Mouse (Mus musculus) embryonic facial prominence, embryonic 10.5 days (tissue): ENCODE measurements around the gene Adipor2. TPM values are rescaled to one million over a fixed set of nuclear protein-coding genes. Genes with fewer than 3 reads are reported as not detected.
"Not testable (repeated sequence)": the region's sequence is repeated elsewhere in the genome, so short reads cannot be mapped to it uniquely, and the experiment has no call there.

Experiments
- DNase-seq: peaks from one replicate; pipeline ENCODE4 v3.0.0-alpha.2; 2017; ENCODE audit warnings: low spot score
- H3K27ac ChIP-seq: fragments of 300-500 bp; sonication (generic); replicated peaks from 2 replicates; pipeline ENCODE4 v1.5.1; 2016; ENCODE audit warnings: mild to moderate bottlenecking
- H3K27me3 ChIP-seq: fragments of 300-500 bp; sonication (generic); replicated peaks from 2 replicates; pipeline ENCODE4 v1.6.1; 2016; ENCODE audit warnings: low read depth, mild to moderate bottlenecking; ENCODE audit not compliant: poor library complexity, severe bottlenecking
- H3K36me3 ChIP-seq: fragments of 300-500 bp; sonication (generic); replicated peaks from 2 replicates; pipeline ENCODE4 v1.6.1; 2016; ENCODE audit warnings: mild to moderate bottlenecking, moderate library complexity
- H3K4me1 ChIP-seq: fragments of 300-500 bp; sonication (generic); 2 replicates; pipeline ENCODE4 v1.6.1; 2016
- H3K4me3 ChIP-seq: fragments of 300-500 bp; sonication (generic); 2 replicates; pipeline ENCODE4 v1.5.1; 2016; ENCODE audit warnings: mild to moderate bottlenecking, moderate library complexity
- H3K9me3 ChIP-seq: fragments of 300-500 bp; sonication (generic); 2 replicates; pipeline ENCODE4 v1.6.1; 2016; ENCODE audit warnings: mild to moderate bottlenecking
- WGBS: fragments of 180-500 bp; shearing (Covaris S2); methylation state at CpG from one replicate; pipeline ENCODE4 v1.1.7; 2016; 5-methylcytosine and 5-hydroxymethylcytosine counted together
- polyA plus RNA-seq: library from polyadenylated mRNA; unstranded; fragments of >200 nt; fragmentation: Nextera tagmentation; extraction: Ambion mirVana; gene quantifications from 2 replicates; pipeline ENCODE4 v1.2.1, GENCODE M21; 2016

Gene Adipor2
- polyA plus RNA-seq, 1 experiment from 2014 or later = 30.9 TPM

GRCm38 (mm10) chr6:119443742-119444645 lies 26.5 kb upstream of the Adipor2 start:
- no peaks in the 10 kb centered on the region for H3K9me3 ChIP-seq
- DNase-seq = peak; percentile 83
- H3K27me3 ChIP-seq = peaks cover 3% of the 10 kb centered on the region; the same call in 1 of the 2 replicates
- peaks cover 14% of the 10 kb centered on the region for H3K36me3 ChIP-seq
- H3K27ac ChIP-seq = no peak overlapping the region
- no peak overlapping the region for H3K4me3 ChIP-seq
- H3K4me1 ChIP-seq = peaks cover 21% of the 10 kb centered on the region
- WGBS = 51% methylated on average over 12 of the region's 12 CpGs

DNA sequence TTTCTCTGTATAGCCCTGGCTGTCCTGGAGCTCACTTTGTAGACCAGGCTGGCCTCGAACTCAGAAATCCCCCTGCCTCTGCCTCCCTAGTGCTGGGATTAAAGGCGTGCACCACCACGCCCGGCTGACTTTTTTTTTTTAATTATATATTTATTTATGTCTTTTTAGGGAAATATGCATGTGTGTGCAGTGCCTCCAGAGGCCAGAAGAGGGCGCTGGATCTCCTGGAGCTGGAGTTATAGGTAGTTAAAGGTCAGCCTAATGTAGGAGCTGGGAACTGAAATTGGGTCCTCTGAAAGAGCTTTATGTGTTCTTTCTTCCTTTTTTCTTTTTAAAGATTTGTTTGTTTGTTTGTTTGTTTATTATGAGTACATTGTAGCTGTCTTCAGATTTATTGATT lies 25.2 kb upstream of the Adipor2 start:
- H3K9me3 ChIP-seq, H3K4me3 ChIP-seq, H3K27ac ChIP-seq, DNase-seq, H3K27me3 ChIP-seq: not testable (repeated sequence)
- peaks cover 14% of the 10 kb centered on the region for H3K36me3 ChIP-seq
- H3K4me1 ChIP-seq = peaks cover 22% of the 10 kb centered on the region
- 83% methylated on average over 5 of the region's 5 CpGs for WGBS

GRCm38 (mm10) chr6:119437894-119438761 lies 20.6 kb upstream of the Adipor2 start:
- H3K4me3 ChIP-seq = no peak overlapping the region
- H3K9me3 ChIP-seq = no peaks in the 10 kb centered on the region
- WGBS = 51% methylated on average over 8 of the region's 8 CpGs
- H3K27me3 ChIP-seq = 0 out of 2 replicates have a peak, but pooled peaks cover 3% of the 10 kb centered on the region
- DNase-seq = no peak
- H3K27ac ChIP-seq = no peak overlapping the region; the same call in 1 of the 2 replicates
- peaks cover 19% of the 10 kb centered on the region for H3K36me3 ChIP-seq
- H3K4me1 ChIP-seq = peaks cover 17% of the 10 kb centered on the region

GRCm38 (mm10) chr6:119434394-119434793 lies 16.9 kb upstream of the Adipor2 start:
- 83% methylated on average over 4 of the region's 4 CpGs for WGBS
- H3K27ac ChIP-seq = no peak overlapping the region

GRCm38 (mm10) chr6:119431751-119432324 lies 14.3 kb upstream of the Adipor2 start:
- WGBS = 88% methylated on average over 6 of the region's 6 CpGs
- DNase-seq = no peak
- H3K27ac ChIP-seq = no peak overlapping the region
- no peaks in the 10 kb centered on the region for H3K4me1 ChIP-seq
- no peaks in the 10 kb centered on the region for H3K27me3 ChIP-seq
- no peaks in the 10 kb centered on the region for H3K9me3 ChIP-seq
- peaks cover 29% of the 10 kb centered on the region for H3K36me3 ChIP-seq
- H3K4me3 ChIP-seq = no peak overlapping the region

More at GRCm38 (mm10) chr6:119434394-119434793, 16.9 kb upstream of the Adipor2 start:
- H3K36me3 ChIP-seq = peaks cover 20% of the 10 kb centered on the region
- no peak for DNase-seq
- peaks cover 16% of the 10 kb centered on the region for H3K4me1 ChIP-seq
- no peaks in the 10 kb centered on the region for H3K9me3 ChIP-seq
- H3K27me3 ChIP-seq = no peaks in the 10 kb centered on the region
- H3K4me3 ChIP-seq = no peak overlapping the region

DNA sequence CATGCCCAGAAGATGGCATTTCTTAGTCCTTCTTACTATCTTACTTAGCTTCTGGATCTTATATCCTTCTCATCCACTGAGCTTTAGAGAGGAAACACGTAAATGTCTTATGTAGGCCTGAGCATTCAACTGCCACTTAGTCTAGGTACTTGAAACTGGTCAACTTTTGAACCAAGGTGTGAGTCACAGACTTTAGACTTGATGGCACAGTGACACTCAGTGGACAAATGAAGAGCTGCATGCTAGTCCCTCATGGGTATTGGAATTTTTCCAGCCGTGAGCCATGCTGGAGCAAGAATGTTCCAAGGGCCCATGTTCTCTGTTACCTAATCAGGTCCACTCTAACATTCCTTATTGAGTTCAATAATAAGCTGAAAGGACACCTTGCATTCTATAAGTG lies 13.0 kb upstream of the Adipor2 start:
- Histone ChIP-seq H3K27me3 (no peaks in the 10 kb centered on the region), H3K27ac (no peak overlapping the region), H3K36me3 (peaks cover 29% of the 10 kb centered on the region), H3K9me3 (no peaks in the 10 kb centered on the region), H3K4me3 (no peak overlapping the region), H3K4me1 (no peaks in the 10 kb centered on the region)
- no peak for DNase-seq
- 56% methylated on average over 2 of the region's 2 CpGs for WGBS

DNA sequence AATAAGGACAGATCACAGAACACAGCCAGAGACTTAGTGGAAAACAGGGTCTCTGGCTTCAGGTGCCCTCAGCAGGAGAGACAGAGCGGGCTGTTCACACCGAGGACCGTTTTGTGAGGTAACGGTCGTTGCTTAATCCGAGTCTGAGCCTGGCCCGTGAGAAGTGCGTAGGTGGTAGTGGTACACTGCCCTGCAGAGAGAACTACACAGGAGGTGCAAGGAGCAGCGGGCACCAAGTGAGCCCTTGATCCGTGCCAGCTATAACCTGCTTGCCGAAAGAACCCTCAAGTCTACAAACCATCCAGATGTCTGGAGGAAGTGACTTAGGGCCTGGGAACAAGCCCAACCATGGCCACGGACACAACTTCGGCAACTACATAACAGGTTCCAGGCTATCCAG lies 11.8 kb upstream of the Adipor2 start:
- no peak overlapping the region for H3K4me3 ChIP-seq
- H3K36me3 ChIP-seq = peaks cover 29% of the 10 kb centered on the region
- no peaks in the 10 kb centered on the region for H3K9me3 ChIP-seq
- no peak overlapping the region for H3K27ac ChIP-seq
- no peak for DNase-seq
- WGBS = 94% methylated on average over 13 of the region's 13 CpGs
- no peaks in the 10 kb centered on the region for H3K4me1 ChIP-seq
- no peaks in the 10 kb centered on the region for H3K27me3 ChIP-seq

DNA sequence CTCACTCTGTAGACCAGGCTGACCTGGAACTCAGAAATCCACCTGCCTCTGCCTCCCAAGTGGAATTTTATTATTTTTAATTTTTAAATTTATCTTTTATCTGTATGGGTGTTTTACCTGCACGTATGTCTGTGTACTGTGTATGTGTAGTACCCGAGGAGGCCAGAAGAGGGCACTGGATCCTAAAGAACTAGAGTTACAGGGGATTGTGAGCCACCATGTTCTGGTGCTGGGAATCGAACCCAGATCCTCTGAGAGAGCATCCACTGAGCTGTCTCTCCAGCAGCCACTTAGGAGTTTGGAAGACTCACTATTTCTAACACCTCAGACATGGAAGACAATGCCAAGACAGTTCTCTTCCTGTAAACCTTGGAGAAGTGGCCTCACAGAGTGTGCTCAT lies 11.1 kb upstream of the Adipor2 start:
- no peaks in the 10 kb centered on the region for H3K9me3 ChIP-seq
- H3K4me3 ChIP-seq = no peak overlapping the region
- no peak for DNase-seq
- 84% methylated on average over 3 of the region's 3 CpGs for WGBS
- peaks cover 25% of the 10 kb centered on the region for H3K36me3 ChIP-seq
- no peaks in the 10 kb centered on the region for H3K4me1 ChIP-seq
- H3K27me3 ChIP-seq = no peaks in the 10 kb centered on the region
- no peak overlapping the region for H3K27ac ChIP-seq

GRCm38 (mm10) chr6:119421001-119421400 lies 3.5 kb upstream of the Adipor2 start:
- no peak overlapping the region for H3K4me3 ChIP-seq
- no peaks in the 10 kb centered on the region for H3K9me3 ChIP-seq
- H3K36me3 ChIP-seq = no peaks in the 10 kb centered on the region
- DNase-seq = no peak
- 85% methylated on average over 4 of the region's 4 CpGs for WGBS
- H3K27me3 ChIP-seq = no peaks in the 10 kb centered on the region
- H3K27ac ChIP-seq = no peak overlapping the region
- H3K4me1 ChIP-seq = peaks cover 35% of the 10 kb centered on the region

GRCm38 (mm10) chr6:119420357-119420756 lies 2.9 kb upstream of the Adipor2 start:
- H3K9me3 ChIP-seq = no peaks in the 10 kb centered on the region
- no peak overlapping the region for H3K27ac ChIP-seq
- no peak overlapping the region for H3K4me3 ChIP-seq
- H3K36me3 ChIP-seq = no peaks in the 10 kb centered on the region
- DNase-seq = no peak
- WGBS = 94% methylated on average over 5 of the region's 5 CpGs
- peaks cover 35% of the 10 kb centered on the region for H3K4me1 ChIP-seq
- H3K27me3 ChIP-seq = no peaks in the 10 kb centered on the region

DNA sequence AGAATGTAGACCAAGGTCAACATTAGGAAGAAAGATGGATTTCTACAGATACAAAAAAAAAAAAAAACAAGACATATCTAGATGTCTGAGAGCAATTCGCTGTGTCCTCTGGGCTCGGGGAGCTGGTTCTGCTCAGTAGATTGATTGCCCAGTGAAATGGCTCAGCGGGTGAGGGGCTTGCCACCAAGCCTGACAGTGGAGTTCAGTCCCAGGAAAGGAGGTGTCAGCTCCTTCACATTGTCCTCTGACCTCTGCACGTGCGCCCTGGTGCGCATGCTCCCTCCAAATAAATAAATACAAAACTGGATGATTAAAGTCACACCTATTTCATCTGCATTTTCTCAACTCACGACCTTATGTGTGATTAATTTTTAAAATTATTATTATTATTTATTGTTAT lies 1.9 kb upstream of the Adipor2 start:
- peaks cover 35% of the 10 kb centered on the region for H3K4me1 ChIP-seq
- H3K4me3 ChIP-seq = no peak overlapping the region
- no peaks in the 10 kb centered on the region for H3K27me3 ChIP-seq
- H3K27ac ChIP-seq = 0 out of 2 replicates have a peak overlapping the region, but pooled peaks have one; percentile 1
- no peak for DNase-seq
- no peaks in the 10 kb centered on the region for H3K9me3 ChIP-seq
- no peaks in the 10 kb centered on the region for H3K36me3 ChIP-seq
- WGBS = 39% methylated on average over 7 of the region's 7 CpGs
